Mouse (Mus musculus): ENCODE measurements at regions not wholly inside any gene's neighbourhood (a gene's known extent, or its start where the extent isn't known, plus 50 kb on each side); places are given as distances from the start of the nearest gene placed in this dataset.

- no peak overlapping the region for H3K27ac ChIP-seq (ENCODE audit: low read length)
- no peak overlapping the region for H3K9ac ChIP-seq (ENCODE audit: low read length)
- no peak overlapping the region for H3K4me2 ChIP-seq (ENCODE audit: low read depth, low read length)
- H3K9me3 ChIP-seq (ENCODE audit: control insufficient read depth, low read length) = no peaks in the 10 kb centered on the region
- H3K4me3 ChIP-seq (ENCODE audit: low read length) = no peak overlapping the region
- no peaks in the 10 kb centered on the region for H3K4me1 ChIP-seq (replicated peaks; ENCODE audit: control insufficient read depth, insufficient read depth, low read length)
- H3K36me3 ChIP-seq (ENCODE audit: control insufficient read depth, insufficient read depth, low read length) = no peaks in the 10 kb centered on the region
- peaks cover 2% of the 10 kb centered on the region; the same call in 1 of the 2 replicates for H3K27me3 ChIP-seq (ENCODE audit: control insufficient read depth, insufficient read depth, low read depth, low read length)
- 68% methylated on average over 3 of the region's 3 CpGs for WGBS
- no peak for ATAC-seq (ENCODE audit: low read depth)
Measured at GRCm38 (mm10) chr13:40652916-40653315, 85.3 kb downstream of the Tfap2a start.

GRCm38 (mm10) chr13:40651056-40651455 is 87.1 kb downstream of the Tfap2a start:
- 29% methylated on average over 16 of the region's 16 CpGs for WGBS
- peak; percentile 43; the same call in 1 of the 2 replicates for ATAC-seq (ENCODE audit: low read depth)

GRCm38 (mm10) chr13:40650036-40650709 is 88.0 kb downstream of the Tfap2a start:
- H3K4me1 ChIP-seq (replicated peaks; ENCODE audit: control insufficient read depth, insufficient read depth, low read length) = no peaks in the 10 kb centered on the region
- H3K4me2 ChIP-seq (ENCODE audit: low read depth, low read length) = no peak overlapping the region
- H3K9me3 ChIP-seq (ENCODE audit: control insufficient read depth, low read length) = no peaks in the 10 kb centered on the region
- no peak overlapping the region for H3K9ac ChIP-seq (ENCODE audit: low read length)
- no peaks in the 10 kb centered on the region for H3K36me3 ChIP-seq (ENCODE audit: control insufficient read depth, insufficient read depth, low read length)
- WGBS = 36% methylated on average over 10 of the region's 10 CpGs
- no peak for ATAC-seq (ENCODE audit: low read depth)
- H3K4me3 ChIP-seq (ENCODE audit: low read length) = no peak overlapping the region
- H3K27me3 ChIP-seq (ENCODE audit: control insufficient read depth, insufficient read depth, low read depth, low read length) = peaks cover 2% of the 10 kb centered on the region; the same call in 1 of the 2 replicates
- no peak overlapping the region for H3K27ac ChIP-seq (ENCODE audit: low read length)

More at GRCm38 (mm10) chr13:40651056-40651455, 87.1 kb downstream of the Tfap2a start:
- no peak overlapping the region for H3K27ac ChIP-seq (ENCODE audit: low read length)
- H3K36me3 ChIP-seq (ENCODE audit: control insufficient read depth, insufficient read depth, low read length) = no peaks in the 10 kb centered on the region
- H3K9me3 ChIP-seq (ENCODE audit: control insufficient read depth, low read length) = no peaks in the 10 kb centered on the region
- no peaks in the 10 kb centered on the region for H3K4me1 ChIP-seq (replicated peaks; ENCODE audit: control insufficient read depth, insufficient read depth, low read length)
- peaks cover 2% of the 10 kb centered on the region; the same call in 1 of the 2 replicates for H3K27me3 ChIP-seq (ENCODE audit: control insufficient read depth, insufficient read depth, low read depth, low read length)
- no peak overlapping the region for H3K4me3 ChIP-seq (ENCODE audit: low read length)
- H3K9ac ChIP-seq (ENCODE audit: low read length) = no peak overlapping the region
- H3K4me2 ChIP-seq (ENCODE audit: low read depth, low read length) = peak overlapping the region; percentile 40

GRCm38 (mm10) chr13:40649096-40650035 is 88.8 kb downstream of the Tfap2a start:
- WGBS = 51% methylated on average over 10 of the region's 10 CpGs
- Histone ChIP-seq H3K27me3 (ENCODE audit: control insufficient read depth, insufficient read depth, low read depth, low read length) (peaks cover 2% of the 10 kb centered on the region; the same call in 1 of the 2 replicates), H3K4me2 (ENCODE audit: low read depth, low read length) (no peak overlapping the region), H3K9ac (ENCODE audit: low read length) (no peak overlapping the region), H3K4me1 (replicated peaks; ENCODE audit: control insufficient read depth, insufficient read depth, low read length) (no peaks in the 10 kb centered on the region), H3K9me3 (ENCODE audit: control insufficient read depth, low read length) (no peaks in the 10 kb centered on the region), H3K4me3 (ENCODE audit: low read length) (no peak overlapping the region), H3K27ac (ENCODE audit: low read length) (no peak overlapping the region), H3K36me3 (ENCODE audit: control insufficient read depth, insufficient read depth, low read length) (no peaks in the 10 kb centered on the region)
- ATAC-seq (ENCODE audit: low read depth) = no peak

GRCm38 (mm10) chr13:40646131-40646530 is 92.0 kb downstream of the Tfap2a start:
- Histone ChIP-seq H3K4me3 (ENCODE audit: low read length) (no peak overlapping the region), H3K9ac (ENCODE audit: low read length) (no peak overlapping the region), H3K27me3 (ENCODE audit: control insufficient read depth, insufficient read depth, low read depth, low read length) (no peaks in the 10 kb centered on the region), H3K4me2 (ENCODE audit: low read depth, low read length) (no peak overlapping the region), H3K4me1 (replicated peaks; ENCODE audit: control insufficient read depth, insufficient read depth, low read length) (no peaks in the 10 kb centered on the region), H3K27ac (ENCODE audit: low read length) (no peak overlapping the region), H3K9me3 (ENCODE audit: control insufficient read depth, low read length) (no peaks in the 10 kb centered on the region), H3K36me3 (ENCODE audit: control insufficient read depth, insufficient read depth, low read length) (no peaks in the 10 kb centered on the region)
- WGBS = 89% methylated on average over 10 of the region's 10 CpGs
- ATAC-seq (ENCODE audit: low read depth) = no peak

GRCm38 (mm10) chr13:40645646-40646045 is 92.5 kb downstream of the Tfap2a start:
- Histone ChIP-seq H3K36me3 (ENCODE audit: control insufficient read depth, insufficient read depth, low read length) (no peaks in the 10 kb centered on the region), H3K4me2 (ENCODE audit: low read depth, low read length) (no peak overlapping the region), H3K9ac (ENCODE audit: low read length) (no peak overlapping the region), H3K4me3 (ENCODE audit: low read length) (no peak overlapping the region), H3K27me3 (ENCODE audit: control insufficient read depth, insufficient read depth, low read depth, low read length) (no peaks in the 10 kb centered on the region), H3K27ac (ENCODE audit: low read length) (no peak overlapping the region), H3K4me1 (replicated peaks; ENCODE audit: control insufficient read depth, insufficient read depth, low read length) (no peaks in the 10 kb centered on the region), H3K9me3 (ENCODE audit: control insufficient read depth, low read length) (no peaks in the 10 kb centered on the region)
- WGBS = 96% methylated on average over 3 of the region's 3 CpGs
- no peak for ATAC-seq (ENCODE audit: low read depth)

- Histone ChIP-seq H3K9me3 (ENCODE audit: control insufficient read depth, low read length) (no peaks in the 10 kb centered on the region), H3K27me3 (ENCODE audit: control insufficient read depth, insufficient read depth, low read depth, low read length) (no peaks in the 10 kb centered on the region), H3K9ac (ENCODE audit: low read length) (no peak overlapping the region), H3K4me1 (replicated peaks; ENCODE audit: control insufficient read depth, insufficient read depth, low read length) (no peaks in the 10 kb centered on the region), H3K4me2 (ENCODE audit: low read depth, low read length) (no peak overlapping the region), H3K36me3 (ENCODE audit: control insufficient read depth, insufficient read depth, low read length) (no peaks in the 10 kb centered on the region), H3K27ac (ENCODE audit: low read length) (no peak overlapping the region), H3K4me3 (ENCODE audit: low read length) (no peak overlapping the region)
- no peak for ATAC-seq (ENCODE audit: low read depth)
- 47% methylated on average over 6 of the region's 6 CpGs for WGBS
Measured at GRCm38 (mm10) chr13:40642931-40643330, 95.2 kb downstream of the Tfap2a start.

GRCm38 (mm10) chr13:40637269-40637668 is 100.9 kb downstream of the Tfap2a start:
- H3K27me3 ChIP-seq (ENCODE audit: control insufficient read depth, insufficient read depth, low read depth, low read length) = no peaks in the 10 kb centered on the region
- H3K4me1 ChIP-seq (replicated peaks; ENCODE audit: control insufficient read depth, insufficient read depth, low read length) = no peaks in the 10 kb centered on the region
- no peak overlapping the region for H3K4me2 ChIP-seq (ENCODE audit: low read depth, low read length)
- no peak overlapping the region for H3K27ac ChIP-seq (ENCODE audit: low read length)
- 70% methylated on average over 6 of the region's 6 CpGs for WGBS
- H3K9me3 ChIP-seq (ENCODE audit: control insufficient read depth, low read length) = no peaks in the 10 kb centered on the region
- no peak for ATAC-seq (ENCODE audit: low read depth)
- H3K36me3 ChIP-seq (ENCODE audit: control insufficient read depth, insufficient read depth, low read length) = no peaks in the 10 kb centered on the region
- H3K4me3 ChIP-seq (ENCODE audit: low read length) = no peak overlapping the region
- H3K9ac ChIP-seq (ENCODE audit: low read length) = no peak overlapping the region

- Histone ChIP-seq H3K27ac (ENCODE audit: low read length) (no peak overlapping the region), H3K9me3 (ENCODE audit: control insufficient read depth, low read length) (no peaks in the 10 kb centered on the region), H3K27me3 (ENCODE audit: control insufficient read depth, insufficient read depth, low read depth, low read length) (no peaks in the 10 kb centered on the region), H3K4me3 (ENCODE audit: low read length) (no peak overlapping the region), H3K4me2 (ENCODE audit: low read depth, low read length) (no peak overlapping the region), H3K36me3 (ENCODE audit: control insufficient read depth, insufficient read depth, low read length) (no peaks in the 10 kb centered on the region), H3K4me1 (replicated peaks; ENCODE audit: control insufficient read depth, insufficient read depth, low read length) (no peaks in the 10 kb centered on the region), H3K9ac (ENCODE audit: low read length) (no peak overlapping the region)
- WGBS = 97% methylated on average over 20 of the region's 20 CpGs
- ATAC-seq (ENCODE audit: low read depth) = no peak
Measured at GRCm38 (mm10) chr13:40617881-40618280, 120.3 kb downstream of the Tfap2a start.
